Mouse (Mus musculus) megakaryocyte progenitor cell, adult 5-6 weeks (primary cell): Measurements from ENCODE around the gene G430095P16Rik. TPM values are rescaled to one million over a fixed set of nuclear protein-coding genes. Genes with fewer than 3 reads are reported as not detected.

Experiments used
- ATAC-seq: replicated peaks from 2 replicates; pipeline ENCODE4 v1.8.0; 2016; ENCODE audit warnings: mild to moderate bottlenecking, moderate TSS enrichment, inconsistent platforms; ENCODE audit not compliant: poor library complexity
- total RNA-seq, 2 experiments: library from RNA; stranded (forward) in 1 of 2; stranded (reverse) in 1 of 2; fragments of 157-497, 149-512 nt in 1 of 2; fragments of 200-1000 nt in 1 of 2; gene quantifications; 2 replicates each; pipeline versions ENCODE4 v1.2.3 to v1.2.4; 2015 to 2017

G430095P16Rik gene
- total RNA-seq (2015) (12.2 and 15.2 TPM in 2 replicates), total RNA-seq (2017) (3.7 and 8.5 TPM in 2 replicates)

GRCm38 (mm10) chr8:84722850-84723570, at the start of gene G430095P16Rik:
Gene G430095P16Rik, plus strand, starts transcription at chr8:84723007.
- ATAC-seq = peak; percentile 83

GRCm38 (mm10) chr8:84677305-84677704, 45.5 kb upstream of the G430095P16Rik start:
- peak; percentile 42 for ATAC-seq

GRCm38 (mm10) chr8:84681476-84681875, 41.3 kb upstream of the G430095P16Rik start:
- ATAC-seq = no peak

GRCm38 (mm10) chr8:84682257-84682656, 40.5 kb upstream of the G430095P16Rik start:
- ATAC-seq = peak; percentile 47

GRCm38 (mm10) chr8:84684537-84684936, 38.3 kb upstream of the G430095P16Rik start:
- ATAC-seq = no peak

GRCm38 (mm10) chr8:84686191-84687002, 36.4 kb upstream of the G430095P16Rik start, which contains the start of gene Trmt1:
Gene Trmt1, plus strand, starts transcription at chr8:84686307.
- 0 out of 2 replicates have a peak, but pooled peaks have one; percentile 8 for ATAC-seq

GRCm38 (mm10) chr8:84687003-84687704, 35.7 kb upstream of the G430095P16Rik start:
- ATAC-seq = peak; percentile 10; the same call in 1 of the 2 replicates

- peak; percentile 81 for ATAC-seq
Measured at GRCm38 (mm10) chr8:84687705-84688100, 35.1 kb upstream of the G430095P16Rik start, which contains the start of gene Nacc1. Gene Nacc1, minus strand, starts transcription at chr8:84687862.

- peak; percentile 80 for ATAC-seq
Measured at GRCm38 (mm10) chr8:84689091-84689915, 33.5 kb upstream of the G430095P16Rik start.

- ATAC-seq = no peak
Measured at GRCm38 (mm10) chr8:84693332-84693731, 29.5 kb upstream of the G430095P16Rik start.

- no peak for ATAC-seq
Measured at GRCm38 (mm10) chr8:84695140-84695539, 27.7 kb upstream of the G430095P16Rik start.

- ATAC-seq = peak; percentile 21
Measured at GRCm38 (mm10) chr8:84697166-84698130, 25.4 kb upstream of the G430095P16Rik start.

- no peak for ATAC-seq
Measured at GRCm38 (mm10) chr8:84698288-84698687, 24.5 kb upstream of the G430095P16Rik start.

- ATAC-seq = no peak
Measured at GRCm38 (mm10) chr8:84698929-84699401, 23.8 kb upstream of the G430095P16Rik start.

GRCm38 (mm10) chr8:84699861-84700322, 22.9 kb upstream of the G430095P16Rik start:
- ATAC-seq = peak; percentile 34

- no peak for ATAC-seq
Measured at GRCm38 (mm10) chr8:84700526-84700925, 22.3 kb upstream of the G430095P16Rik start.

- peak; percentile 49 for ATAC-seq
Measured at GRCm38 (mm10) chr8:84700941-84701911, 21.6 kb upstream of the G430095P16Rik start, which contains the start of gene Lyl1. Gene Lyl1, plus strand, starts transcription at chr8:84701457.
